Mouse (Mus musculus) limb, embryonic 11.5 days (tissue): ENCODE measurements around the gene Xpnpep2. TPM values are rescaled to one million over a fixed set of nuclear protein-coding genes. Genes with fewer than 3 reads are reported as not detected.

ENCODE experiments used
- ATAC-seq: fragments of 200-750 bp; cut with Nextera tagmentation; 2 replicates; pipeline ENCODE4 v1.8.0; 2017; ENCODE audit warnings: low read depth; ENCODE audit not compliant: insufficient number of reproducible peaks, low FRiP score, low TSS enrichment
- DNase-seq: peaks from one replicate; pipeline ENCODE4 v3.0.0-alpha.2; 2015; ENCODE audit warnings: low spot score
- H3K27ac ChIP-seq: fragments of 300-500 bp; sonication (generic); replicated peaks from 2 replicates; pipeline ENCODE4 v1.5.1; 2014; ENCODE audit warnings: low read depth, mild to moderate bottlenecking, low read length
- H3K27me3 ChIP-seq: fragments of 300-500 bp; sonication (generic); 2 replicates; pipeline ENCODE4 v1.6.1; 2014; ENCODE audit warnings: mild to moderate bottlenecking, low read length, mixed read lengths; ENCODE audit not compliant: control insufficient read depth, insufficient read depth
- H3K36me3 ChIP-seq: fragments of 300-500 bp; sonication (generic); 2 replicates; pipeline ENCODE4 v1.6.1; 2014; ENCODE audit warnings: mild to moderate bottlenecking, low read length, moderate library complexity, mixed read lengths; ENCODE audit not compliant: control insufficient read depth, insufficient read depth
- H3K4me1 ChIP-seq: fragments of 300-500 bp; sonication (generic); 2 replicates; pipeline ENCODE4 v1.6.1; 2014; ENCODE audit warnings: low read length, mixed read lengths; ENCODE audit not compliant: control insufficient read depth, insufficient read depth
- H3K4me2 ChIP-seq: fragments of 300-500 bp; sonication (generic); 2 replicates; pipeline ENCODE4 v1.6.1; 2014; ENCODE audit warnings: low read depth, mild to moderate bottlenecking, moderate library complexity; ENCODE audit not compliant: severe bottlenecking
- H3K4me3 ChIP-seq: fragments of 300-500 bp; sonication (generic); 2 replicates; pipeline ENCODE4 v1.5.1; 2014; ENCODE audit warnings: low read depth, low read length
- H3K9ac ChIP-seq: fragments of 300-500 bp; sonication (generic); 2 replicates; pipeline ENCODE4 v1.6.1; 2014; ENCODE audit warnings: mild to moderate bottlenecking, low read length
- H3K9me3 ChIP-seq: fragments of 300-500 bp; sonication (generic); 2 replicates; pipeline ENCODE4 v1.6.1; 2016; ENCODE audit warnings: low read length; ENCODE audit not compliant: control insufficient read depth
- WGBS: fragments of 180-500 bp; shearing (Covaris S2); extraction: QIAGEN DNeasy Blood & Tissue Kit; methylation state at CpG from one replicate; pipeline ENCODE4 v1.1.7; 2014; 5-methylcytosine and 5-hydroxymethylcytosine counted together
- polyA plus RNA-seq: library from polyadenylated mRNA; unstranded; fragments of >200 nt; fragmentation: Nextera tagmentation; extraction: Ambion mirVana; gene quantifications from 2 replicates; pipeline ENCODE4 v1.2.1, GENCODE M21; 2014

Gene Xpnpep2
- polyA plus RNA-seq, 1 experiment from 2014 or later = 1.6 TPM

DNA sequence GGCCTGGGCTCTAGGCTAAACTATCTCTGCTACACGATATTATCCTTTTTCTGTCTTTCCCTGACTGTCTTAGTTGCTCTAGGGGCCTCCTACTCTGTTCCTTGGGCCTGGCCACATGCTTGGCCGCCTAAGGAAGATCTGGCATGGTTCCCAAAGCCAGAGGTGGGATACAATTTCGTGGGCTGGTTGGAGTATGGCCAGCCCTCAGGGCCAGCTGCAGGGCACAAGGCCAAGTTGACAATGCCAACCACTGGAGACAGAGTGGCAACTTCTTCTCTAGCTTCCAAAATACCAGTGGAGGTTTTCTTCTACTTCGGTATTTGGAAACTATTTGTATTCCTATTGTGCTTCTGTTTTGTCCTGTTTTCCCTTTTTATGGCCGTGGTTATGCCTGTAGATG, 26.2 kb upstream of the Xpnpep2 start:
- no peak overlapping the region for H3K4me2 ChIP-seq
- whole genome bisulfite sequencing = 76% methylated on average over 5 of the region's 5 CpGs
- no peaks in the 10 kb centered on the region for H3K36me3 ChIP-seq

DNA sequence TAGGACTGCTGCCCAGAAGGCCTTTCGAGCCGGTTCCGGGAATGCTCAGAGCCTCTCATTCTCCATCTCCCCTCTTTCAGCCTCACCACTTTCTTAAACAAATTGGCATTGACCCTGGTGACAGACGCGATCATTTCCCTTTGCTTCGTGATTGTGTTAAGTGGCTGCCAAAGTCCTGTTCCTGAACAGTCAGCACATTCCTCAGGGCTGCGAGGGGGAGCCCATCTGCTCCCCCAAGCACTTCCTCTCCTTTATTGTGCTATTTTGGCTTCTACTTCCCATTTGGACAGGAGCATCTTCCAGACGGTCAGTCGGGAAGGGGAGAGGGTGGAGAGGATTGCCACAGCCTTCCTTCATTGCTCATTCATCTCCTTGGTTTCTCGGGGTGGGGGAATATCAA, 16.4 kb upstream of the Xpnpep2 start:
- no peaks in the 10 kb centered on the region for H3K27me3 ChIP-seq
- no peak overlapping the region for H3K4me3 ChIP-seq
- H3K9me3 ChIP-seq = no peaks in the 10 kb centered on the region
- ATAC-seq (no peak), DNase-seq (no peak)
- H3K27ac ChIP-seq = no peak overlapping the region
- 66% methylated on average over 10 of the region's 10 CpGs for WGBS
- H3K9ac ChIP-seq = no peak overlapping the region
- no peaks in the 10 kb centered on the region for H3K4me1 ChIP-seq
- H3K4me2 ChIP-seq = no peak overlapping the region
- H3K36me3 ChIP-seq = no peaks in the 10 kb centered on the region

More for the DNA sequence above, 26.2 kb upstream of the Xpnpep2 start:
- H3K4me3 ChIP-seq = no peak overlapping the region
- DNase-seq = no peak
- H3K4me1 ChIP-seq = no peaks in the 10 kb centered on the region
- H3K27me3 ChIP-seq = no peaks in the 10 kb centered on the region
- no peak for ATAC-seq
- no peaks in the 10 kb centered on the region for H3K9me3 ChIP-seq
- H3K9ac ChIP-seq = no peak overlapping the region
- no peak overlapping the region for H3K27ac ChIP-seq

DNA sequence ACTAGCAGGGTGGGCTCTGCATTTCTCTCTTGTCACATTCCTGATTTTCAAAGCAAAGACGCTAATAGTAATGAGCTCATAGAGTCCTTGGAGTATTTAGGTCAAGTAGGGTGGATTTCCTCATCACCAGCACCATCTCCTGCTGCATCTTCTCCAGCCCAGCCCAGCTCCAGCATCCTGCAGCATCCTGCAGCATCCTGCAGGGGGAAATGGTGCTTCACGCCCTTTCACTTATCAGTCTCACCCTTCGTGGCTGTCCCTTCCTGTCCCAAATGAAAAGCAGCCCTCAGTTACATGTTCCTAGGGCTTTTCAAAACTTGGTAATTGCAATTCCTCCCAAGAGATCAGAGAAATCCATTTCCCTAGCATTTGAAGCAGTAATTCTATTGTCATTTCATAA, 15.0 kb upstream of the Xpnpep2 start:
- no peak for DNase-seq
- no peak overlapping the region for H3K4me2 ChIP-seq
- no peak overlapping the region for H3K27ac ChIP-seq

DNA sequence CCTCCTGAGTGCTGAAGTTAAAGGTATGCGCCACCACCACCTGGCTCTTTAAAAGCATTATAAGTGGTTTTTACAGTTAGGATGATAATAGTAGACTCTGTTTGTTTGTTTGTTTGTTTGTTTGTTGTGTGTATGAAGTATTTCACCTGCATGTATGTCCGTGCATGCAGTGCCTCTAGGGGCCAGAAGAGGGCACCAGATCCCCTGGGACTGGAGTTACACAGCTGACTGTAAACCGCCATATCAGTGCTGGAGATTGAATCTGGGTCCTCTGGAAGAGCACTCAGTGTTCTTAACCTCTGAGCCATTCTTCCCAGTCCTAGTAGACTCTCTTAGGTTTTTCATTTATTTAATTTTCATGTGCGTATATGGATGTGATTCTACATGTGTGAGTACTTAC, 13.9 kb upstream of the Xpnpep2 start:
- Histone ChIP-seq H3K27me3 (no peaks in the 10 kb centered on the region), H3K9ac (no peak overlapping the region), H3K36me3 (no peaks in the 10 kb centered on the region), H3K4me2 (no peak overlapping the region), H3K4me1 (no peaks in the 10 kb centered on the region), H3K27ac (no peak overlapping the region), H3K9me3 (no peaks in the 10 kb centered on the region), H3K4me3 (no peak overlapping the region)
- 71% methylated on average over 4 of the region's 4 CpGs for WGBS
- no peak for ATAC-seq
- DNase-seq = peak; percentile 53

More for the DNA sequence above, 15.0 kb upstream of the Xpnpep2 start:
- Histone ChIP-seq H3K4me1 (no peaks in the 10 kb centered on the region), H3K4me3 (no peak overlapping the region), H3K9ac (no peak overlapping the region), H3K9me3 (no peaks in the 10 kb centered on the region), H3K27me3 (no peaks in the 10 kb centered on the region), H3K36me3 (no peaks in the 10 kb centered on the region)
- ATAC-seq = no peak
- 39% methylated on average over 3 of the region's 3 CpGs for WGBS

DNA sequence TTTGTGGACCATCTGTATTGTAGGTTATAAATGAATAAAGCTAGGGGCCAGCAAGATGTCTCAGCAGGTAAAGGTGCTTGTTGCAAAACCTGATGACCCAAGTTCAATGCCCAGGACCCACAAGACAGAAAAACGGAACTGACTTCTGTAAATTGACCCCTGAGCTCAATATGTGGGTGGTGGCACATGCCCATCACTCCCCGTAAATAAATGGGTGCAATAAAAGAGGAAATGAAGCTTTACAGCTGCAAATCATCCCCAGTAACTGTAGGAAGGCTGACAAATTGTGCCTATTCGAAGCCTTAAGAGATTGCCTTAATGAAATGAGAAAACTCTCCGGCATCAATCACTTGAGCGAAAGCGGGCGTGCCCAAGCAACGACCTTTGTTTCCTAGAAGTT, 11.9 kb upstream of the Xpnpep2 start:
- H3K4me1 ChIP-seq = no peaks in the 10 kb centered on the region
- no peak overlapping the region for H3K9ac ChIP-seq
- H3K36me3 ChIP-seq = no peaks in the 10 kb centered on the region
- no peak overlapping the region for H3K27ac ChIP-seq
- H3K27me3 ChIP-seq = no peaks in the 10 kb centered on the region
- WGBS = 53% methylated on average over 8 of the region's 8 CpGs
- no peak overlapping the region for H3K4me3 ChIP-seq
- DNase-seq (no peak), ATAC-seq (no peak)
- H3K4me2 ChIP-seq = no peak overlapping the region
- H3K9me3 ChIP-seq = no peaks in the 10 kb centered on the region

DNA sequence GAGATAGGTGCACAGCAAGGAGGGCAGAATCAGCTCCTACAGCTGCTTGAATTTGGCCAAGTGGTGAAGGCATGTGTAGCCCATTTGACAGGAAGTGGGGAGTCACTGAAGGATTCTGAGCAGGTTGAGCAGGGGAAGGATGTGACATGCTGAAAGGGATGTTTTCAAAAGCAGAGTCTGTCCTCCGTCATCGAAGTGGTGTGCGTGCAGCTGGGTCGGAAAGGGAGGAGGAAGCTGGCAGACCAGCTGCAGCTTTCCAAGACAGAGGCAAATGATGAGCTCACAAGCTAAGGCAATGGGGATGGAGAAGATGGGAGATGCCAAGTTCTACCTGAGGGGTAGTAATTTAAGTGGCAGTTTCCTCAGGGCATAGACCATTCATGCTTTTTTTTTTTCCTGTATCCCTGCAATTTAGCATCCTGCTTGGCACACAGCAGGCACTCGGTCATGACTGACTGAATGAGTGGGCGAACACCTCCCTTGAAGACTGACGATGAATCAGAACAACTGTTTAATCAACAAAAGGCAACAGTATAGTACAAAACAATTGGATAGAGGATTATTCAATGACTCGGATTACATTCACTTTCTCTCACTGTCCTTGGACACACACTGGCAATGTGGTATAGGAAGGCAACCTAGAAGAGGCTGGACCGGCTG, 9.9 kb upstream of the Xpnpep2 start:
- H3K9me3 ChIP-seq = no peaks in the 10 kb centered on the region
- no peaks in the 10 kb centered on the region for H3K4me1 ChIP-seq
- H3K27me3 ChIP-seq = no peaks in the 10 kb centered on the region
- no peak overlapping the region for H3K9ac ChIP-seq
- DNase-seq (no peak), ATAC-seq (no peak)
- 85% methylated on average over 9 of the region's 9 CpGs for WGBS
- no peak overlapping the region for H3K4me3 ChIP-seq
- no peaks in the 10 kb centered on the region for H3K36me3 ChIP-seq
- no peak overlapping the region for H3K4me2 ChIP-seq
- no peak overlapping the region for H3K27ac ChIP-seq

DNA sequence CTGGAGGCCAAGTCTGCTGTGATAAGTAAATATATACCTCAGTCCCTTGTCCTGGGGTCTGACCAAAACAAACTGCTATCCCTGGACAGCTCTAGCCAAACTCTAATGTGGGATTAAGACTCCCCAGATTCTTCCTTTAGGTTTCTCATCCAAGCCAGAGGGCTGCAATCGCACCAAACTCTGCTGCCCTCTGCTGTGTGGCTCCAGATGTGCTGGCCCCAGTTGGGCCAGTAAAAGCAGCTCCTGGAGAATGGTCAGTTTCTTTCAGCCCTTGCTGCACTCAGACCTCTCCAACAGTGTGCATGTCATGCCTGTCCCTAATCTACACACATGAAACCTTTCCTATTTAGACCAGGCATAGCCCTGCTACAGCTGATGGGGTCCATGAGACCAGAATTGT, 8.7 kb upstream of the Xpnpep2 start:
- DNase-seq (no peak), ATAC-seq (no peak)
- H3K9ac ChIP-seq = no peak overlapping the region
- WGBS = 31% methylated on average over 1 of the region's 1 CpGs
- no peak overlapping the region for H3K4me2 ChIP-seq
- H3K27ac ChIP-seq = no peak overlapping the region
- H3K27me3 ChIP-seq = no peaks in the 10 kb centered on the region
- no peaks in the 10 kb centered on the region for H3K9me3 ChIP-seq
- no peaks in the 10 kb centered on the region for H3K4me1 ChIP-seq
- no peak overlapping the region for H3K4me3 ChIP-seq
- no peaks in the 10 kb centered on the region for H3K36me3 ChIP-seq

DNA sequence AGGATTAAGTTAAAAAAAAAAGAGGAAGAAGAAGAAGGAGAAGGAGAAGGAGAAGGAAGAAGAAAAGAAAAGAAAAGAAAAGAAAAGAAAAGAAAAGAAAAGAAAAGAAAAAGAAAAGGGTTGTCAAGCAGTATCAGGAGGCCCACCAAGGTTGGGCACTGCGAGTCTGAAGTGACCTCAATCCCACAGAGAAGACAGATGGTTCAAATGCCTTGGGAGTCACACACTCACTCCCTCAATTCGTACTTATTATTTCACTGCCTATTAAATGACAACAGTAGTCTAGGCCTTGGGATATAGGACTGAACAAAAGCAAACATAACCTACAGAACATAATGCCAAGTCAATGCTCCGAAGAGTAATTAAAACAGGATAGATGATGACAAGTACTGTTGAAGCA, 5.3 kb upstream of the Xpnpep2 start:
- H3K9ac ChIP-seq = no peak overlapping the region
- no peaks in the 10 kb centered on the region for H3K36me3 ChIP-seq
- H3K9me3 ChIP-seq = no peaks in the 10 kb centered on the region
- 88% methylated on average over 3 of the region's 3 CpGs for WGBS
- H3K4me1 ChIP-seq = no peaks in the 10 kb centered on the region
- no peak overlapping the region for H3K27ac ChIP-seq
- H3K4me3 ChIP-seq = no peak overlapping the region
- H3K27me3 ChIP-seq = no peaks in the 10 kb centered on the region
- no peak for ATAC-seq
- DNase-seq = no peak
- no peak overlapping the region for H3K4me2 ChIP-seq
